Mouse (Mus musculus) embryonic fibroblast, embryonic 13.5 days (primary cell): ENCODE results near the gene Tmeff2. TPM values are rescaled to one million over a fixed set of nuclear protein-coding genes. Genes with fewer than 3 reads are reported as not detected.
"Not testable (repeated sequence)": the region's sequence is repeated elsewhere in the genome, so short reads cannot be mapped to it uniquely, and the experiment has no call there.

Experiments
- H3K27ac ChIP-seq: 2 replicates; pipeline ENCODE4 v1.5.1; 2012; ENCODE audit warnings: low read length, control low read depth, inconsistent platforms; ENCODE audit not compliant: insufficient read depth
- H3K4me1 ChIP-seq: 2 replicates; pipeline ENCODE4 v1.6.1; 2011; ENCODE audit warnings: low read length; ENCODE audit not compliant: control insufficient read depth, insufficient read depth
- H3K4me3 ChIP-seq: 2 replicates; pipeline ENCODE4 v1.5.1; 2011; ENCODE audit warnings: mild to moderate bottlenecking, control low read depth, low read length; ENCODE audit not compliant: insufficient read depth
- CTCF ChIP-seq: IDR thresholded peaks from 2 replicates; pipeline ENCODE4 v1.5.1; 2011; ENCODE audit warnings: mild to moderate bottlenecking, control low read depth, low read length, moderate library complexity, borderline replicate concordance; ENCODE audit not compliant: insufficient read depth
- POLR2A ChIP-seq: IDR thresholded peaks from 2 replicates; pipeline ENCODE4 v1.6.1; 2011; ENCODE audit warnings: low read depth, mild to moderate bottlenecking, control low read depth, low read length, moderate library complexity
- polyA plus RNA-seq: library from polyadenylated mRNA; stranded (reverse); fragments of >200 nt; gene quantifications from 2 replicates; pipeline ENCODE4 v1.2.4, GENCODE M21; 2011; ENCODE audit warnings: low read depth; ENCODE audit not compliant: missing spikeins, insufficient read length

Tmeff2 gene
- polyA plus RNA-seq = 8.0 and 16.1 TPM in 2 replicates

DNA sequence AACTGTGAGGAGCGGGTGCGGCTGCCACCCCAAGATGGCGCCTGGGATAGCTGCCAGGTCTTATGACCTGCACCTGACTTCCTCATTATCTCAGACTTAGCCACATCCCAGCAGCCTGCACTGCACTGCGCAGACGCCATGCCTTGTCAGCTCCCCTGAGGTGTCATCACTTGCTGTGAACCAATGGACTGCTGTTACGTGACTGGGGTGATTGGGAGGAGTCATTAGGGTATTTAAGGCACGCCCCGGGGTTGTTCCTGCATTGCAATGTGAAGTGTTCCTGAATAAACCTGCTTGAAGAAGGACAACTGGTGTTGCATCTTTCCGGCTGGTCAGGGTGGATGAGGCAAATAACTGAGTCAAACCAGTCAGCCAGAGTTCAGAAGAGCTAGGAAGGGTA is at the start of gene Tmeff2:
Tmeff2 (plus strand) TSS at position 262 of the 400 bp plus-strand sequence.
- not testable (repeated sequence) for H3K27ac ChIP-seq, H3K4me3 ChIP-seq, H3K4me1 ChIP-seq

DNA sequence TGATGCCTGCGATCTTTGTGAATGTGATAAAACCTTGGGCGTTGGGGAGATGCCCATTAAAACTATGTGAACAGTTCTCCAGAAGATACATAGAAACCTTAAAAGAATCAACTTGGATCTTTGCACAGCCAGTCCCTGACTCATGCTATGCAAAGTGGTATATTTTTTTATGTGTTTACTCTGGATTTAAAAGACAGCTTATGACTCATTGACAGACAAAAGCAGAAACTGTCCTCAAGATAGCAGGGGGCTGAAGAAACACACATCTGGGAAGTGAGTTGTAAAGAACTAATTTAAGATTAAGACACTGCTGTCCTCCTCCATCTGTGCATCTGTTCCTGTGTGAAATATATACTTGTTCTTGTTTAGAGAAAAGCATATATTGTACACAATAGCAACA is 38.9 kb upstream of the Tmeff2 start:
- TF ChIP-seq POLR2A = no peak
- TF ChIP-seq CTCF = no peak
- no peak overlapping the region for H3K4me3 ChIP-seq
- H3K27ac ChIP-seq = no peak overlapping the region
- H3K4me1 ChIP-seq = no peaks in the 10 kb centered on the region

GRCm38 (mm10) chr1:50897696-50898095 is 2.8 kb upstream of the Tmeff2 start:
- no peak for TF ChIP-seq POLR2A
- no peak for TF ChIP-seq CTCF
- Histone ChIP-seq H3K4me3 (no peak overlapping the region), H3K4me1 (no peaks in the 10 kb centered on the region), H3K27ac (no peak overlapping the region)

DNA sequence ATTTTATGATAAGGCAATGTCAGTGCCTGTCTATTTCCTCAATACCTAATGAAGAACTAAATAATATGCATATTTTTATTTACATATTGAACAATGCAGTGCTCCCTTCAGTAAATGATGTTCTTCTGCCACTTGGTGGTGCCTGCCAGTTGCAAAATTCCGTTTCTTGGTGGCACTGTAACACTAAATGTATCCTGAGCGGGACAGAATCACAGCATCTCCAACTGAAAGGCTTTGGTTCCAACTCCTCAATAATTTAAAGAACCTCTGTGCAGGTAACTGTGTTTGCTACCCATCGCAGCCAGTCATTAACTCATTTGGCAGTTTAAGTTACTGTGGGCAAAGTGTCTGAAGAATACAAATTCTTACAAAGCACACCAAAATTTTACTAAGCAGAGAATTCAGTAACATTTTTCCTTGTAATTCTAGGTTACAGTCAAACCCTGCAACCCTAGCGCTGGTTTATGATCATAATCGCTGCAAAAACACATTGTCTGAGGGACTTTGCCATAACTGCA is 24.4 kb downstream of the Tmeff2 start:
- Histone ChIP-seq H3K4me3 (no peak overlapping the region), H3K4me1 (0 out of 2 replicates have a peak, but pooled peaks cover 3% of the 10 kb centered on the region), H3K27ac (no peak overlapping the region)
- no peak for TF ChIP-seq CTCF
- no peak for TF ChIP-seq POLR2A

DNA sequence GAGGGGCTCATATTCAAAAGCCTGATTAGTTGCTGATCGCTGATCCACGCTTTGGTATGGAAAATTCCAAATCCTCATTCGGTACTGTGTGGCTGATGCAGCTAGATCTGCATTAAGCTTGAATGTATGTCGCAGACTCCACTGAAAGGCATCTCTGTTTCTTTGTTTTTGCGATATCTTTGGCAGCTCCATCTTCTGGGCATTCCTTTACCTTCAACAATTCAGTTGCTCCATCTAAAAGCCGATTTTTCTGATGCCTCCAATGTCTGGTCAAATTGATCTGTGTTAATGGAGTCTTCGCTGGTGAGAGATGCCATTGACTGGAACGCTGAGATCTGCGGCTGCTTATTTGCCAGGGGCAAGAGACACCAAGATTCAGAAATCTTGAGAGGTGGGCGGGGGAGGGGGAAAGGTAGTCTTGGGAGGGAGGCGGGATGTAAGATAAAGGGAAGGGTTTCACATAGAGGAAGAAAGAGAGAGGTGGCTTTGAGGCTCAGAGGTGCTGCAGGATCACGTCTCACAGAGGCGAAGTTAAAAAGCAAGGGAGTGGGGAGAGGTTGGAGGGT is 25.0 kb downstream of the Tmeff2 start:
- Histone ChIP-seq H3K4me3 (no peak overlapping the region), H3K27ac (no peak overlapping the region), H3K4me1 (0 out of 2 replicates have a peak, but pooled peaks cover 3% of the 10 kb centered on the region)
- no peak for TF ChIP-seq POLR2A
- TF ChIP-seq CTCF = no peak

DNA sequence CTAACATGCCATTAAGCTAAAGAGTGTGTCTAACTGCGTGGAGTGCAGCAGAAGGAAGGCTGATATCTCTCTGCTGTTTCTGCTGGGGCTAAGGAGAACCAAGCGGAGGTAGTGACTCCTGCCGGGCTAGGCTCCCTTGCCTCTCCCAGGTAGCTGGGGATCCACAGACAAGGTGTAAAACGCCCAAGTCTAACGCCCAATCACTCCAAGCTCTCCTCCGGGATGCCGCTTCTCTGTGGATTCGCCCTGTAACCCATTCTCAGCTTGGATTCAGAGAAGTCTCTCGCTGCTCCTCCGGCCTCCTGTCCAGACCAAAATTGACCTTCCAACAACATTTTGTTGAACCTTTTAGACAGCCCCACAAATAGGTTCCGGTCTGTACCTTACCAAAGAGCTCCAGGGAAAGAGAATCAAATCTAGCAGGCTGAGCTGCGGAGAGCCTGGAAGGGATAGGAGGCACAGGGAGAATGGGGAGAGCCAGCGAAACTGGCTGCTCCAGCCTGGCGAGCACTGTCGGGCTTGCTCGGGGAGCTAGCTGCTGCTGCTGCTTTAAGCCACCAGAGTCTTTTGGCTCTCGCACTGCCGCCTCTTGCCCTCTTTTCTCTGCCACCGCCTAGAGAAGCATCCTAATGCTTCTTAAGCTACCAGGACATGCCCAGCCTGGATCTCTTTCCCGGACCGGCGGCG is 26.1 kb downstream of the Tmeff2 start:
- H3K4me1 ChIP-seq = 0 out of 2 replicates have a peak, but pooled peaks cover 3% of the 10 kb centered on the region
- peak overlapping the region; percentile 65 for H3K4me3 ChIP-seq
- TF ChIP-seq POLR2A (no peak), CTCF (no peak)
- no peak overlapping the region for H3K27ac ChIP-seq

- Histone ChIP-seq H3K4me1 (0 out of 2 replicates have a peak, but pooled peaks cover 3% of the 10 kb centered on the region), H3K27ac (no peak overlapping the region)
Observed at GRCm38 (mm10) chr1:50927077-50927611, 26.7 kb downstream of the Tmeff2 start.

DNA sequence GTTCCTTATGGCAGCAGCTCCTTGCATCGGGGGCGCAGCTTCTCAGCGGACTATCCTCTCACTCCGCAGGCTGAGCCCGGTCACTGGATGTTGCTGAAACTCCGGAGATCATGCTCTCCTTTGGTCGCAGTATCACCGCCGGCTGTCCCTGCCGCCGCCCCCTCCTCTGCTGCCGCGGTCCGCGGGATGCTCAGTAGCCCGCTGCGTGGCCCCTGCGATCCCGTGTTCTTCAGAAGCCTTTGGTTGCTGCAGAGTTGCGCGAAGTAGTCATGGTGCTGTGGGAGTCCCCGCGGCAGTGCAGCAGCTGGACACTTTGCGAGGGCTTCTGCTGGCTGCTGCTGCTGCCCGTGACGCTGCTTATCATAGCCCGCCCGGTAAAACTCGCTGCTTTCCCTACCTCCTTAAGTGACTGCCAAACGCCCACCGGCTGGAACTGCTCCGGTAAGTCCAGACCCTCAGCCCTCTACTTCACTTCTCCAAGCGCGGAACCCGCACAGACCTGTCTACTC is 27.3 kb downstream of the Tmeff2 start:
- 0 out of 2 replicates have a peak, but pooled peaks cover 3% of the 10 kb centered on the region for H3K4me1 ChIP-seq
- TF ChIP-seq POLR2A = no peak
- TF ChIP-seq CTCF = no peak
- peak overlapping the region; percentile 65 for H3K4me3 ChIP-seq
- no peak overlapping the region for H3K27ac ChIP-seq

More at GRCm38 (mm10) chr1:50927077-50927611, 26.7 kb downstream of the Tmeff2 start:
- H3K4me3 ChIP-seq = peak overlapping the region; percentile 65
- TF ChIP-seq CTCF (peak; percentile 67), POLR2A (peak; percentile 75)

DNA sequence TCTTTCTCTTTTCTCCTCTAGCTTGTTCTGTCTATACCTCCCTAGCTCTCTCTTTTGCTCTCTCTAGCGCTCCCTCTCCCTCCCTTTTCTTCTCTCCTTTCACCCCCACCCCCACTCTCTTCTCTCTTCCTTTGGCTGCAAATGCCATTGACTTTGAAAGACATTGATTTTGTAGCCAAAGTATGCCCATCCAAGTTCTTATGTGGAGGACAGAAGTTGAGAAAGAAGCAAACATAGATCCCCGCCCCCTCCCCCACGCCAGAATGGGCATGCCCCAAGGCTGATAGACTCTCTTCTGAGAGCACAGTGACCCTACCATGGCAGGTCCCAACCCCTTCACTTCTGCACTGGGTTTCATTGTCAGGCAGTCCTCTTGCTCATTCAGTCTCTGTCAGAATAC is 28.3 kb downstream of the Tmeff2 start:
- Histone ChIP-seq H3K4me3 (peak overlapping the region; percentile 65), H3K4me1 (0 out of 2 replicates have a peak, but pooled peaks cover 3% of the 10 kb centered on the region), H3K27ac (no peak overlapping the region)
- no peak for TF ChIP-seq POLR2A
- no peak for TF ChIP-seq CTCF

GRCm38 (mm10) chr1:50935076-50935475 is 34.6 kb downstream of the Tmeff2 start:
- Histone ChIP-seq H3K4me1 (peaks cover 4% of the 10 kb centered on the region; the same call in 1 of the 2 replicates), H3K27ac (no peak overlapping the region; the same call in 1 of the 2 replicates), H3K4me3 (no peak overlapping the region)
- TF ChIP-seq POLR2A = no peak
- TF ChIP-seq CTCF = no peak
